Mouse (Mus musculus) midbrain, embryonic 16.5 days (tissue): ENCODE measurements at regions not wholly inside any gene's neighbourhood (a gene's known extent, or its start where the extent isn't known, plus 50 kb on each side); places are given as distances from the start of the nearest gene placed in this dataset.

Experiments used
- ATAC-seq: fragments of 200-750 bp; cut with Nextera tagmentation; 2 replicates; pipeline ENCODE4 v1.8.0; 2017; ENCODE audit warnings: moderate TSS enrichment
- H3K27ac ChIP-seq: fragments of 300-500 bp; sonication (generic); 2 replicates; pipeline ENCODE4 v1.5.1; 2014; ENCODE audit warnings: mild to moderate bottlenecking, low read length, mixed read lengths
- H3K27me3 ChIP-seq: fragments of 300-500 bp; sonication (generic); 2 replicates; pipeline ENCODE4 v1.6.1; 2014; ENCODE audit warnings: low read depth, low read length, mixed read lengths; ENCODE audit not compliant: control insufficient read depth, insufficient read depth
- H3K36me3 ChIP-seq: fragments of 300-500 bp; sonication (generic); 2 replicates; pipeline ENCODE4 v1.6.1; 2014; ENCODE audit warnings: mild to moderate bottlenecking, low read length, moderate library complexity, mixed read lengths; ENCODE audit not compliant: control insufficient read depth, insufficient read depth
- H3K4me1 ChIP-seq: fragments of 300-500 bp; sonication (generic); 2 replicates; pipeline ENCODE4 v1.6.1; 2014; ENCODE audit warnings: mild to moderate bottlenecking, low read length, mixed read lengths; ENCODE audit not compliant: control insufficient read depth, insufficient read depth
- H3K4me2 ChIP-seq: fragments of 300-500 bp; sonication (generic); 2 replicates; pipeline ENCODE4 v1.6.1; 2014; ENCODE audit warnings: mild to moderate bottlenecking, low read length, mixed read lengths
- H3K4me3 ChIP-seq: fragments of 300-500 bp; sonication (generic); 2 replicates; pipeline ENCODE4 v1.5.1; 2014; ENCODE audit warnings: low read depth, mild to moderate bottlenecking, low read length, moderate library complexity, mixed read lengths
- H3K9ac ChIP-seq: fragments of 300-500 bp; sonication (generic); 2 replicates; pipeline ENCODE4 v1.6.1; 2014; ENCODE audit warnings: low read depth, low read length, mixed read lengths
- H3K9me3 ChIP-seq: fragments of 300-500 bp; sonication (generic); replicated peaks from 2 replicates; pipeline ENCODE4 v1.6.1; 2014; ENCODE audit warnings: mild to moderate bottlenecking, low read length, mixed read lengths; ENCODE audit not compliant: control insufficient read depth, poor library complexity, severe bottlenecking
- whole genome bisulfite sequencing: fragments of 180-500 bp; shearing (Covaris S2); extraction: QIAGEN DNeasy Blood & Tissue Kit; methylation state at CpG from one replicate; pipeline ENCODE4 v1.1.7; 2014; 5-methylcytosine and 5-hydroxymethylcytosine counted together

- no peaks in the 10 kb centered on the region for H3K27me3 ChIP-seq
- H3K9ac ChIP-seq: no peak overlapping the region
- H3K36me3 ChIP-seq: no peaks in the 10 kb centered on the region
- H3K4me3 ChIP-seq: no peak overlapping the region
- H3K9me3 ChIP-seq: no peaks in the 10 kb centered on the region
- 48% methylated on average over 12 of the region's 12 CpGs for WGBS
- ATAC-seq: peak; percentile 85
- H3K4me2 ChIP-seq: 0 out of 2 replicates have a peak overlapping the region, but pooled peaks have one; percentile 3
- no peaks in the 10 kb centered on the region for H3K4me1 ChIP-seq
- H3K27ac ChIP-seq: no peak overlapping the region
These were observed 112.9 kb upstream of the Cdkn3 start for GRCm38 (mm10) chr14:46647319-46647974.

DNA sequence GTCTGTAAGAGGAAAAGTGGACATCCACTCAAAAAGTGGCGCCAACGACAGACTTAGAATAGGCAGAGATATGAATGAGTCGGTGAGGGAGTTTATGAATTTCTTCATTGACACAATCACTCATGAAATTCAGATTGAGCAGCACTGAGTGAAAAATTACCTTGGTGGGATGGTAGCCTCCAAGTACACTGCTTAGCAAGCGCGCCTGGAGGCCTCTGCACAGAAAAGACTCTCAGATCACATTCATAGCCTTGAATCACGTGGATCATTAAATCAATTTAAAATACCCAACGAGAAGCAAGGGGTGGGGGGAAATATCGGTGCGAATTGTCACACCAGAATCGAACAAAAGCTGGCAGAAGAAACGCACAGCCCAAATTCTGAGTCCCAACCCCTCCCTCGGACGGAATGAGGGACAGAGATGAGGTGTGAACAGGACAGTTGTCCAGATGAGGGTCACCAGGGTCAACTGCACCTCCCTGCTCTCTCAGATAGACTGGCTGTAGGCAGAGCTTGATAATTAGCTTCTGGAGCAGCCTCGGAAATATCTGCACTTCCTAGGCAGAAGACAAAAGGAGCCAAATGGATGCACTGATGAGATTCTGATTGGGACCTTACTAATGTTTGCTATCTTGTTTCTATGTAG, 113.5 kb upstream of the Cdkn3 start:
- 69% methylated on average over 14 of the region's 14 CpGs for WGBS
- H3K27ac ChIP-seq: no peak overlapping the region
- no peaks in the 10 kb centered on the region for H3K27me3 ChIP-seq
- no peaks in the 10 kb centered on the region for H3K4me1 ChIP-seq
- H3K4me3 ChIP-seq: no peak overlapping the region
- ATAC-seq: peak; percentile 50; the same call in 1 of the 2 replicates
- H3K9ac ChIP-seq: no peak overlapping the region
- H3K36me3 ChIP-seq: no peaks in the 10 kb centered on the region
- no peak overlapping the region for H3K4me2 ChIP-seq
- H3K9me3 ChIP-seq: no peaks in the 10 kb centered on the region

DNA sequence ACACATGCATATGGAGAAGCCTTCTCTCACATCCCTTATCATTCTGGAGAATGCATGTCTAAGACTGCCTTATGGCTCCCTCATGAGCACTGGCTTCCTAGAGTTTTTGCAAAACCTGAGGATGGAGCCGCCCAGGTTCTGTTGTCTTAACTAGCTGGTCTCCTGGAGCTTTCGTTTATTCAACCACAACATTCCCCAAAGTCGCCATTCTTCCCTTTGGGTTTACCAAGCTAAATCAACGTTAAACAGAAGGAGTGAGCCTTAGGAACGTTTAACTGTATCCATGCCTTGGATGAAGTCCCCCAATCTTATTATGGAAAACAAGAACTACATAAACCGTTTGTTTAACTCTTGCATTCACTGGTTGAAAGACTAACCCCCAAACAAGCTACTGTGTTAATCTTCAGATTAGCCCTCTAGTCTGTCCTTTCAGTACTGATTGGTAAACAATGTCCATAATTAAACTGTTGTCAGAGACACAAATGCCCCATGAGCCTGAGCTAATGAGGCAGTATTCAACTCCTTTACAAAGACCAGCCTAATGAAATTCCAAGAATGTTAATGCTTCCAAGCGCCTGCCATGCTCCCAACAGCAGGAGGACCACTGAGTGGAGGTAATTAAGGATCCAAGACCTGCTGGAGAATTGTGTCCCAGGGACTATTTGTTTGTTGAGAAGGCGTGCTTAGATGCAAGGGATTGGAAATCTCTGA, 121.1 kb upstream of the Cdkn3 start:
- no peaks in the 10 kb centered on the region for H3K4me1 ChIP-seq
- H3K9me3 ChIP-seq: no peaks in the 10 kb centered on the region
- no peak overlapping the region for H3K4me3 ChIP-seq
- 7% methylated on average over 8 of the region's 8 CpGs for WGBS
- no peak overlapping the region for H3K4me2 ChIP-seq
- H3K36me3 ChIP-seq: no peaks in the 10 kb centered on the region
- no peaks in the 10 kb centered on the region for H3K27me3 ChIP-seq
- no peak overlapping the region for H3K9ac ChIP-seq
- no peak for ATAC-seq
- no peak overlapping the region for H3K27ac ChIP-seq

GRCm38 (mm10) chr14:46638516-46638915, 121.8 kb upstream of the Cdkn3 start:
- Histone ChIP-seq H3K4me2 (no peak overlapping the region), H3K9ac (no peak overlapping the region), H3K27ac (no peak overlapping the region), H3K27me3 (no peaks in the 10 kb centered on the region), H3K4me3 (no peak overlapping the region), H3K4me1 (no peaks in the 10 kb centered on the region), H3K9me3 (no peaks in the 10 kb centered on the region), H3K36me3 (no peaks in the 10 kb centered on the region)
- 84% methylated on average over 6 of the region's 6 CpGs for WGBS
- ATAC-seq: no peak

DNA sequence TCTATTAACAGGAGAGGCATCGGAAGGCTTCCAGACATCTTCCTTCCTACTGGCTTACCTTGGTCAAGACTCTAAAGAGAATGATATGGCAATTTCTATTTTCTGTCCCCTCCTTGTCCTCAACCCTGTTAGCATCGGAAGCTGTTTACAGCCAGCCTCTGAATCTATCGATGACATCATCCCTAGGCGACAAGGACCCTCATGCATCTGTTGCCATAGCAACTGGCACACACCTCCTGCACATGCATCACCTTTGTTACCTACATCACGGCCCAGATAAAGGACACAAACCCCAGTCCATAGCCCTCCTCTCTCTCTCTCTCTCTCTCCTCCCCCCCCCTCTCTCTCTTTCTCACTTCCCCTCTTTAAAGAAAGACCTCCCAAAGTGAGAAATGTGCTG, 123.1 kb upstream of the Cdkn3 start:
- Histone ChIP-seq H3K27me3 (no peaks in the 10 kb centered on the region), H3K9ac (no peak overlapping the region)
- WGBS: 63% methylated on average over 5 of the region's 5 CpGs

GRCm38 (mm10) chr14:46636364-46636763, 124.0 kb upstream of the Cdkn3 start:
- no peak overlapping the region for H3K4me3 ChIP-seq

More for the DNA sequence above, 123.1 kb upstream of the Cdkn3 start:
- peak overlapping the region; percentile 8; the same call in 1 of the 2 replicates for H3K4me2 ChIP-seq
- H3K27ac ChIP-seq: no peak overlapping the region
- H3K36me3 ChIP-seq: no peaks in the 10 kb centered on the region
- peak; percentile 82 for ATAC-seq
- no peak overlapping the region for H3K4me3 ChIP-seq
- no peaks in the 10 kb centered on the region for H3K4me1 ChIP-seq
- H3K9me3 ChIP-seq: no peaks in the 10 kb centered on the region

DNA sequence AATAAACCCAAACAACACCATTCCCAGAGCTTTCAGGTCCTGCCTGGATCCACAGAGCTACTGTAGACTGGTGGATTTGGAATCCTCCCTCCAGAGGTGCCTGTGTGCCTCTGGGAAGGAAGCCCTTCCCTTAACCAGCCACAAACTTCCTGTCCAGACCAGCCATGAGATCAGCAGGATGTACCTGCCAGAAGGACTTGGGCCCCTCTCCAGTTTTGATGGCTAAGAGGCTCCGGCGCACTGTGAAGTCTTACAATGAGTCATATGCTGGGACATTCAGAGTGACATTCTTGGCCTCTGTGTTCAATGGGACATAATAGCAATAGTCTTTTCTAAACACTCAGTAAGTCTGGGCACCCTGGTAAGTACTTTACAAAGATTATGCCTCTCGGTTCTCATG, 125.0 kb upstream of the Cdkn3 start:
- Histone ChIP-seq H3K27me3 (no peaks in the 10 kb centered on the region), H3K9ac (no peak overlapping the region), H3K4me1 (no peaks in the 10 kb centered on the region), H3K4me3 (no peak overlapping the region), H3K9me3 (no peaks in the 10 kb centered on the region), H3K4me2 (no peak overlapping the region), H3K36me3 (no peaks in the 10 kb centered on the region), H3K27ac (no peak overlapping the region)
- no peak for ATAC-seq
- 80% methylated on average over 3 of the region's 3 CpGs for WGBS

More at GRCm38 (mm10) chr14:46636364-46636763, 124.0 kb upstream of the Cdkn3 start:
- 88% methylated on average over 6 of the region's 6 CpGs for WGBS
- Histone ChIP-seq H3K27me3 (no peaks in the 10 kb centered on the region), H3K9ac (no peak overlapping the region), H3K4me2 (no peak overlapping the region), H3K27ac (no peak overlapping the region), H3K9me3 (no peaks in the 10 kb centered on the region), H3K36me3 (no peaks in the 10 kb centered on the region), H3K4me1 (no peaks in the 10 kb centered on the region)
- ATAC-seq: no peak

DNA sequence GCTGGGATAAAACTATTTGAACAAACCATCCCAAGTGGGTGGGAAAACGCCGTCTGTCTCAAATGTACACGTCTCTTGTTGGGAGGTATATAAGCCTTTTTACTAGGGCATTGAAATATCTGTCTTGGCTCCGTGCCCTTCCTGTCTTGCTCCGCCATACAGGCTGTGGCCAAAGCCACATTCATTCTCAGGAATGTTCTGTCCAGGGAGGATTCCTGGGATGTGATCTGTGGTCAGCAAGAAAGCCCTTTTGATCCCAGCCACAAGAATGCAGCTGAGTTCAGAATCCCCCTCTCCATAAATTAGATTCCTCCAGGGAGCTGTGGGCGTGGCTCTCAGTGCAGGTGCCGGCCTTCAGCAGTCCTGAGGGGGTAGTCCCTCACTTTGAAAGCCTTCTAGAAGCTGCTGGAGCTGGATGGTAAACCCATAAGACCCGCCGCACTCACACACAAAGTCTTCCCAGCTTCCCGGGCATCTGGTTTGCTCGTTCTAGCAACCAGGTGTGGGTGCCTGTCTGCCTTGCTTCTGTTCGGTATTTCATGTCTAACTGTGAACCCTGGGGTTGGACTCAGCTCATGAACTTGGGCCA, 125.6 kb upstream of the Cdkn3 start:
- no peak for ATAC-seq
- Histone ChIP-seq H3K4me3 (no peak overlapping the region), H3K27me3 (no peaks in the 10 kb centered on the region)

DNA sequence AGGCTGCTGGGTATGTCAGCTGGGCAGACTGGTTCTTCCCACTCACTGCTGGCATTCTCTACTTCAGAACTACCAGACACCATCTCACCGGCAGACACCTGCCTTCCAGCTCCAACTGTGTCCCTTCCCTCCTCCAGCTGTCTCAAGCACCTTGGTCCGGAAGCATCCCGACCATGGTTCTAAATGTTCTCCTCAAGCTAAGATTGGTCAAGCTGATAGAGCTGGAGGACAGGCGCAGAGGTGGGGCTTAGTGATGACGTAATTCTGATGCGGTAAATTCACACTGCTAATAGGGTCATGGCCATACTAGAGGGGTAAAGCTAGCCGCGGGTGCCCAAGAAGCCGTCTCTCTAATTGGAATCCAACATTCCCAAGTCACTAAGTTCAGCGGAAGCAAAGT, 126.1 kb upstream of the Cdkn3 start:
- H3K27ac ChIP-seq: no peak overlapping the region
- no peaks in the 10 kb centered on the region for H3K4me1 ChIP-seq
- 89% methylated on average over 10 of the region's 10 CpGs for WGBS
- no peaks in the 10 kb centered on the region for H3K27me3 ChIP-seq
- no peak overlapping the region for H3K4me2 ChIP-seq
- no peak overlapping the region for H3K9ac ChIP-seq
- no peaks in the 10 kb centered on the region for H3K36me3 ChIP-seq
- no peak for ATAC-seq
- no peak overlapping the region for H3K4me3 ChIP-seq
- H3K9me3 ChIP-seq: no peaks in the 10 kb centered on the region

More for the DNA sequence above, 125.6 kb upstream of the Cdkn3 start:
- no peaks in the 10 kb centered on the region for H3K36me3 ChIP-seq
- no peak overlapping the region for H3K4me2 ChIP-seq
- H3K4me1 ChIP-seq: no peaks in the 10 kb centered on the region
- no peak overlapping the region for H3K27ac ChIP-seq
- H3K9me3 ChIP-seq: no peaks in the 10 kb centered on the region
- H3K9ac ChIP-seq: no peak overlapping the region
- WGBS: 67% methylated on average over 12 of the region's 12 CpGs
